Mouse (Mus musculus) layer of hippocampus, postnatal 10 days (tissue): ENCODE data around the gene Epn2. TPM values are rescaled to one million over a fixed set of nuclear protein-coding genes. Genes with fewer than 3 reads are reported as not detected.

Experiments
- DNase-seq, 2 experiments: peaks; one replicate each; pipeline ENCODE4 v3.0.0; 2021; ENCODE audit warnings: low spot score in 2 of 2
- total RNA-seq, 2 experiments: library from RNA; stranded (reverse); gene quantifications; 2 replicates each; pipeline ENCODE4 v1.2.3; 2021

The Epn2 gene
- total RNA-seq, 2 experiments from 2014 or later = 129 to 132 TPM

DNA sequence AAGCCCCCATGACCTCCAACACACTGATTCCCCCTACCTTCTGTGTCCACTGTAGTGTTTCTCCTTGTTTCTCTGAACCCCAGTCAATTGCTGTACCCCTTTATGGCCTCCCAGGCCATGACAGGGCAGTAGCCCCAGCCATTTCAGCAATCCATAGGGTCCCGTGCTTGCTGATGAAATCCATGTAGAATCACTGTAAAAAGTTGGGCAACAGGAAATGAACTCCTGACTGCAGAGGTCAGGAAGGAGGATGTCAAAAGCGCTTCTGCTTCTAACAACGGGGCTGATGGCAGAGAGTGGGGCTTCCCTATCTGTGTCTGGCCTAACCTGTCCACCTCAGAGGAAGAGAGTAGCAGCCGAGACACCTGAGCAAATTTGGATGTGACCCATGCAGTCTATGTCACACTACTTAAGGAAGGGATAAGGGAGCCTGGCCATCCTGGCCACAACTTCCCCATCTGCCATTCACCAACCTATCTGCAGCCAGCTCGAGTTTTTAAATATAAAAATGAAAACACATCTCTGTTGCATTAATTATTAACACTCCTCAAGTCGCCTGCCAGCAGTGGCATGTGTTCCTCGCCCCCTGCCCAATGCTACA, 110.1 kb downstream of the Epn2 start:
- no peak for DNase-seq

DNA sequence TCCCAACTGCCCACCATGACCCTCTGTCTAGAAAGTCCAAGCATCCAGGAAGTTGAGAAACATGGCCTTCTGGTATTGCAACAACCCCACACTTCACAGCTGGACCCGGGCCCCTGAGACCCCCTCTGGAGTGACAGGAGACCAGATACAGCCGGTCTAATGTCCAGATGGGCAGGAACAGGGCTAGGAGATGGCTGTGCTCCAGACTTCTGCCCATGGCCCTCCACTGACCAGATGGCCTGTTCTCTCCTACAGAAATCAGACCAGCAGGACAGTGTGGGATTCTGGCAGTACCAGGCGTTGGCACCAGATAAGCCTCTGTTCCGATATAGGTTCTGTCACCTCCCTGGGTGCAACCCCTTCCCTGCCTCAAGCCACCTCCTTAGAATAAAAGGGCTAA, 111.0 kb downstream of the Epn2 start:
- no peak for DNase-seq

Other genes starting within 250 kb of the Epn2 start
- under 1 TPM; 0.30 to 0.40 TPM for gene Slc47a2, start 236.8 kb downstream of the Epn2 start, total RNA-seq
- 1 to 10 TPM; 1.1 to 1.9 TPM for gene Slc47a1, start 201.3 kb downstream of the Epn2 start, total RNA-seq
- gene Rnf112, start 125.6 kb downstream of the Epn2 start, total RNA-seq = 100 to 1,000 TPM; 201 to 230 TPM
- gene Mfap4, start 94.3 kb downstream of the Epn2 start, total RNA-seq = 10 to 100 TPM; 10.6 to 11.2 TPM
- 10 to 100 TPM; 46.0 to 51.1 TPM for gene Mapk7, start 85.3 kb downstream of the Epn2 start, total RNA-seq
- gene B9d1, start 74.5 kb downstream of the Epn2 start, total RNA-seq = 10 to 100 TPM; 30.8 to 34.2 TPM
- 10 to 100 TPM in 1 of 2 experiments, 1 to 10 TPM in 1; 9.6 to 10.4 TPM for gene Grap, start 73.6 kb upstream of the Epn2 start, total RNA-seq
- gene Fam83g, start 104.4 kb upstream of the Epn2 start, total RNA-seq = not detected
- under 1 TPM in 1 of 2 experiments, not detected in 1; 0.69 TPM for gene Slc5a10, start 141.1 kb upstream of the Epn2 start, total RNA-seq
- 10 to 100 TPM; 38.3 to 41.0 TPM for gene Prpsap2, start 182.4 kb upstream of the Epn2 start, total RNA-seq